14 mouse cellular contexts compared by ENCODE assay signal in genomic region chr19:61049413-61049812, GRCm38 (mm10).
DNase-seq lines count a peak whose midpoint lies in the region; ATAC-seq and TF ChIP-seq lines count a peak whose summit lies in the region.
"Had no signal": no experiment of that assay in that cellular context is flagged by ENCODE, and none has a peak within 500 bp of the region (broad histone marks: within the 10 kb centered on the region; RNA-seq: fewer than 3 reads in every experiment).

No protein-coding gene starts in this region.

- peak; percentile 35; the same call in 1 of the 2 replicates for ATAC-seq in kidney, embryonic 16.5 days (ENCODE audit: low FRiP score, low TSS enrichment)
- no peak for ATAC-seq in kidney, postnatal 0 days (replicated peaks; ENCODE audit: low FRiP score, low read depth)
- ATAC-seq: midbrain, embryonic 13.5 days had no signal

- H3K4me1 ChIP-seq in kidney, embryonic 16.5 days (ENCODE audit: insufficient read depth, low read length): 0 out of 2 replicates have a peak, but pooled peaks cover 7% of the 10 kb centered on the region
- no peaks in the 10 kb centered on the region for H3K4me1 ChIP-seq in kidney, postnatal 0 days (replicated peaks; ENCODE audit: insufficient read depth, low read length)
- H3K4me1 ChIP-seq: hindbrain, embryonic 15.5 days; midbrain, embryonic 13.5 days had no signal

- peaks cover 7% of the 10 kb centered on the region for H3K9me3 ChIP-seq in kidney, embryonic 16.5 days (ENCODE audit: low read length)
- H3K9me3 ChIP-seq in kidney, postnatal 0 days (replicated peaks; ENCODE audit: low read length): no peaks in the 10 kb centered on the region
- H3K9me3 ChIP-seq: hindbrain, embryonic 15.5 days; midbrain, embryonic 13.5 days had no signal

- peak overlapping the region; percentile 71 for H3K27ac ChIP-seq in kidney, embryonic 16.5 days (ENCODE audit: low read length)
- 0 out of 2 replicates have a peak overlapping the region, but pooled peaks have one; percentile 36 for H3K27ac ChIP-seq in kidney, postnatal 0 days
- H3K27ac ChIP-seq: heart, adult 2 months; hindbrain, embryonic 15.5 days; midbrain, embryonic 13.5 days had no signal

- no peaks in the 10 kb centered on the region for H3K36me3 ChIP-seq in kidney, embryonic 16.5 days (ENCODE audit: insufficient read depth, low read length)
- no peaks in the 10 kb centered on the region for H3K36me3 ChIP-seq in kidney, postnatal 0 days (ENCODE audit: insufficient read depth, low read length)
- H3K36me3 ChIP-seq: hindbrain, embryonic 15.5 days; midbrain, embryonic 13.5 days had no signal

- WGBS in kidney, embryonic 16.5 days: 24% methylated on average over 1 of the region's 1 CpGs
- WGBS in kidney, postnatal 0 days: 9% methylated on average over 1 of the region's 1 CpGs

- no peak overlapping the region for H3K4me3 ChIP-seq in kidney, embryonic 16.5 days (ENCODE audit: low read length)
- H3K4me3 ChIP-seq in kidney, postnatal 0 days (replicated peaks; ENCODE audit: low read depth, low read length): no peak overlapping the region
- H3K4me3 ChIP-seq: heart, adult 2 months; hindbrain, embryonic 15.5 days; midbrain, embryonic 13.5 days had no signal

- DNase-seq in cerebellum, adult 18-20 months: peak; percentile 21 to 23
- no peak for DNase-seq in cerebellum, adult 11 months
- DNase-seq in kidney, postnatal 10 days: no peak
- DNase-seq in kidney, postnatal 0 days (ENCODE audit: low spot score): peak; percentile 75
- peak; percentile 23 for DNase-seq in mesoderm, embryonic 11.5 days (ENCODE audit: low read depth, low spot score)
- DNase-seq in yolk sac, embryonic 10.5 days (ENCODE audit: low spot score): no peak
- no peak for DNase-seq in right cerebral cortex, adult 18-20 months
- DNase-seq: adrenal gland, adult 8-10 months; heart, adult 2 months; layer of hippocampus, postnatal 36 days; thymus, postnatal 36 days had no signal

- no peaks in the 10 kb centered on the region for H3K27me3 ChIP-seq in kidney, embryonic 16.5 days (ENCODE audit: insufficient read depth, low read length)
- no peaks in the 10 kb centered on the region for H3K27me3 ChIP-seq in kidney, postnatal 0 days (ENCODE audit: insufficient read depth, low read length)
- H3K27me3 ChIP-seq: hindbrain, embryonic 15.5 days; midbrain, embryonic 13.5 days had no signal

- no peak for TF ChIP-seq CTCF in kidney, postnatal 0 days (IDR thresholded peaks at IDR 0.05; ENCODE audit: low read depth)

- H3K9ac ChIP-seq in kidney, embryonic 16.5 days (replicated peaks; ENCODE audit: low read length): no peak overlapping the region
- H3K9ac ChIP-seq in kidney, postnatal 0 days (ENCODE audit: low read depth, low read length): no peak overlapping the region
- H3K9ac ChIP-seq: hindbrain, embryonic 15.5 days; midbrain, embryonic 13.5 days had no signal

- H3K4me2 ChIP-seq in kidney, embryonic 16.5 days (replicated peaks; ENCODE audit: low read depth, low read length): no peak overlapping the region
- no peak overlapping the region for H3K4me2 ChIP-seq in kidney, postnatal 0 days (ENCODE audit: low read length)
- H3K4me2 ChIP-seq: hindbrain, embryonic 15.5 days; midbrain, embryonic 13.5 days had no signal

Comparison
In these comparisons a context has a peak if more than half of its experiments do, and no peak if none do; other contexts are left out.
1. DNase-seq: peak in cerebellum, adult 18-20 months (2 of 2), kidney, postnatal 0 days (single experiment) and mesoderm, embryonic 11.5 days (single experiment); none in cerebellum, adult 11 months (single experiment), kidney, postnatal 10 days (single experiment), yolk sac, embryonic 10.5 days (single experiment) and right cerebral cortex, adult 18-20 months (single experiment).